Mouse (Mus musculus) adrenal gland, adult 2 months (tissue): Measurements from ENCODE around the gene Psg17. TPM values are rescaled to one million over a fixed set of nuclear protein-coding genes. Genes with fewer than 3 reads are reported as not detected.
"Not testable (repeated sequence)": the region's sequence is repeated elsewhere in the genome, so short reads cannot be mapped to it uniquely, and the experiment has no call there.

Source experiments
- DNase-seq: peaks from one replicate; pipeline ENCODE4 v3.0.0; 2021
- long read RNA-seq: library from polyadenylated mRNA; stranded (forward); transcript quantifications from one replicate; pipeline ENCODE4 v2.0.0, GENCODE M21; 2021
- polyA plus RNA-seq: library from polyadenylated mRNA; depleted of rRNA; stranded (reverse); fragments of >200 nt; gene quantifications from 2 replicates; pipeline ENCODE4 v1.2.3, GENCODE M21; 2012; rRNA removed
- total RNA-seq, 2 experiments: library from RNA; stranded (reverse); gene quantifications; 2 replicates each; pipeline ENCODE4 v1.2.3; 2021

Psg17 gene
- total RNA-seq, result not detected
- not detected in 2 replicates for polyA plus RNA-seq
- long read RNA-seq, result 0 reads

DNA sequence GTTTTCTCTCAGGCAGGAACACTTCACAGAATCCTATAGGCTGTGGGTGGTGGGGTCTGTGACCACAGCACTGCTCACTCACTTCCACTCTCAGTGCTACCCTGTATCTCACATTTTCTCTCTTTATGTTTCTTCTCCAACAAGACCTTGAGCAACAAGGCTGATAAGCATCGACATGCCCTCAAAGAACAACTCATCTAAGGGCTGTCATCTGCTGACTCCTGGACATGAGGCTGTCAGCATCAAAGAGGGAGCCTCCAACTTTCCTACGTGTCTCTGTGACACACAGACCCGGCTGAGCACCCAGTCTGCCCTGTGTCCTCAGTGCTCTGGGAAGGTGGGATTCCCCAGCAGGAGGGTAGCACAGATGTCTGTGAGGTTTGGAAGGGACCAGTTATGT lies at the start of gene Psg17:
TSS of gene Psg17 (minus strand) at position 101 of the 400 bp plus-strand sequence.
- no peak for DNase-seq

- not testable (repeated sequence) for DNase-seq
These were observed 49.6 kb upstream of the Psg17 start, which contains the start of gene Pglyrp1 for GRCm38 (mm10) chr7:18871031-18871430. Pglyrp1 (plus strand) TSS chr7:18871331.

- no peak for DNase-seq
These were observed 47.1 kb upstream of the Psg17 start for GRCm38 (mm10) chr7:18868491-18868890.

DNA sequence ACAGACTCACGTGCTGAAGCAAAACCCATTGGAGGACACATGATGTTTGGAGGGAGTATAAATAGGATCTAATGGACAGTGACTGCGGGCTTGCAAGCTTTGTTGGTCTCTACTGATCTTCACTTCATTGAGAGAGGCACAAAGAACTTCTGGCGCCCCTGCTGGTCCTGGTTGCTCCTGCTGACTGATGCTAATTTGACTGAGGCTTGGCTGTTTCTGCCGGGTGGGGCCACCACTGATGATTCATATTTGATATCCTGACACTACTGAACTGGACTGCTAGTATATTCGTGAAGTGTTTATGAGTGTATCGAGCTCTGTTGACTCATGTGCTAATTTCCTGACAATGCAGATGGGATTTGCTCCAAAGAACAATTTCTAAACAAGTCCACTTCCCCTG lies 41.4 kb upstream of the Psg17 start:
- no peak for DNase-seq

DNA sequence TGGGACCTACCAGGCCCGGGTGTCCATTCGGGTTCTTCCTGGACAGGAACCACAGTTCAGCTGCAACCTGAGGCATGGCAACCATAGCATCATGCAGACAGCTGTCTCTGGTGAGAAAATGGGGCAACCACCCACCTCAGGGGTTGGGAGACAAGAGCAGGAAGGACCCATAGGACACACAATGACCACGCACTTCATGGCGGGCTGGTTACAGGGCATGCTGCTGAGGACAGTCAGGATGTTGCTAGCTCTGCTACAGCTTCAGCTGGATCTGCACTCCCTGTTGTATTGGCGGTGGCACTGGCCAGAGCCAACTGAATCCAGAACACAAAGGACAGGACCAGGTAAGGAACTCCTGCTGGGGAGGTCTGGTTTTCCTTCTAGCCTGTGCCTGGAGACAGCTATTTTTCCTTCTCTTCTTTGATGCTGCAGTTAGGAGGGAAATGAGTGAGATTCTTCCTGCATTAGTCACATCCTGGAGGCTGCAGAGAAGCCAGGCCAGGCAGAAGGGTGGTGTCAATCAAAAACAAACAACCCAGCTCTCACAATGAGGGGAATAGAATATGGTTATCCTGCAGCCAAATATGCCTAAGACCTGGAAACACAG lies 37.0 kb upstream of the Psg17 start:
- peak; percentile 36 for DNase-seq

- no peak for DNase-seq
These were observed 27.0 kb upstream of the Psg17 start for GRCm38 (mm10) chr7:18848395-18848794.

GRCm38 (mm10) chr7:18844811-18845210 lies 23.4 kb upstream of the Psg17 start:
- DNase-seq, result no peak

DNA sequence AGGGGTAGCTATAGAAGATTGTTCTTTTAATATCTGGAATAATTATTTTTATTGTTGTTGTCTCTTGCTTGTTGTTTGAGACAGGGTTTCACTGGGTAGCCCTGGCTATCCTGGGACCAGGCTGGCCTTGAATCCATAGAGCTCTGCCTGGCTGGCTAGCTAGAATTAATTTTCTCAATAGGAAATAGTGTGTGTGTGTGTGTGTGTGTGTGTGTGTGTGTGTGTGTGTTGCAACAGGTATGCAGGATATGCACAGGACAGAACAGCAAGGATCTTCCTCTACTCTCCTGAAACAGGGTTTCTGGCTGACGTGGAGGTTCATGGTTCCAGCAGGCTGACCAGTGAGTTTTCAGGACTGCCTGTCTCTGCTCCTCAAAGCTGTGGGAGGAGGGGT lies 19.8 kb upstream of the Psg17 start:
- no peak for DNase-seq

GRCm38 (mm10) chr7:18840386-18841173 lies 19.2 kb upstream of the Psg17 start:
- DNase-seq, result peak; percentile 64

DNA sequence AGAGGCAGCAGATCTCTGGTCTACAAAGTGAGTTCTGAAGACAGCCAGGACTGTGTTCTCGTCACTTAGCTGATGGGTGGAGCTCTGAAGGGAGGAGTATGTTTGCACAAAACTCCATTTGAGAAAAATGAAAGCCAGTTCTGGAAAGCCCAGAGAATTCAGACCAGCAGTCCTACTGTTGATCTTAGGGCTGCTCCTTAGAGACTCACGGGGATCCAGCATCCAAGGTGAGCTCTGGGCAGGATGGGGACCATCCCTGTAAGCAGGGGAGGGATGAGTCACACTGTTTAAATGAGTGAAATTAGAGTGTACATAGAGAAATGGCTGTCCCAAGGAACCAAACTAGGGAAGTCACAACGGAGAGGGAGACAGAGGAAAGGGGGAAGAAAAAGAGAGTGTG lies 18.5 kb upstream of the Psg17 start, which contains the start of gene Mill2:
TSS of gene Mill2 (plus strand) at position 102 of the 400 bp plus-strand sequence.
- DNase-seq, result peak; percentile 15

DNA sequence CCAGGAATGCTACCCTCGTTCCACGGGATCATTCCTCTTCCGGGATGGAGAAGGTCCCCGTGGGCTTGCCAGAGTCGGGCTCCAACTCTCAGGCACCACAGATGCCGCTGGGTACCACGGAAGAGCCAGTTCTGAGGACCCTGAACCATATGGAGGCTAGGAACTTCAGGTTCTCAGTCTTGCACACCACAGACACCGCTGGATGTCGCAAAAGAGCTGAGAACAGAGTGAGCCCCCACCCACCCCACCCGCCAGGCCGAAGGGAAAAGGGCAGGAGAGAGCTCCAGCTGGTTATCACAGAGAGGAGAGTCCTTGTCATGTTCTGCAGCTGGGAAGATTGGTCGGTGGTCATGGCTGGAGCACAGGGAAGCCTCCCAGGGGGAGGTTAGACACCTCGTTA lies 10.9 kb upstream of the Psg17 start:
- DNase-seq, result no peak

- no peak for DNase-seq
These were observed 8.1 kb upstream of the Psg17 start for GRCm38 (mm10) chr7:18829545-18829944.

GRCm38 (mm10) chr7:18828592-18828991 lies 7.2 kb upstream of the Psg17 start:
- peak; percentile 8 for DNase-seq

GRCm38 (mm10) chr7:18827792-18828546 lies 6.6 kb upstream of the Psg17 start:
- DNase-seq, result no peak

DNA sequence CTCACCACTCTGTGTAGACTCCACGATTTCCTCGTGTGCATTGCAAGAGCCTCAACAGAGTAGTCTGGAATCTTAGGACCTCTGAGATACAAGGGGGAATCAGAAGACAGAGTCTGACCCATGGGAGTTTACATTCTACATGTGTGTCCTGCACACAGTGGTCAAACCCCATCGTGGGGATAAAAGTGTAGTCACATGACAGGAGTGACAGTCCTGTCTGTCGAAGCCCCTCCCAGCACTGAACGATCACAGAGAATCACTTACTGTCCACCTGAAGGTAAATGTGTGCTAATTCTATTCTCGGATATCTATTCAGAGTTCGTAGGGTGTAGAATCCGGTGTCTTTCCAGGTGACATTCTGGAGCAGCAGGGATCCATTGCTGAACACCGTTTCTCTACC lies 3.1 kb downstream of the Psg17 start:
- no peak for DNase-seq

GRCm38 (mm10) chr7:18803526-18803925 lies 17.9 kb downstream of the Psg17 start:
- DNase-seq, result no peak

GRCm38 (mm10) chr7:18799129-18799528 lies 22.3 kb downstream of the Psg17 start:
- no peak for DNase-seq

DNA sequence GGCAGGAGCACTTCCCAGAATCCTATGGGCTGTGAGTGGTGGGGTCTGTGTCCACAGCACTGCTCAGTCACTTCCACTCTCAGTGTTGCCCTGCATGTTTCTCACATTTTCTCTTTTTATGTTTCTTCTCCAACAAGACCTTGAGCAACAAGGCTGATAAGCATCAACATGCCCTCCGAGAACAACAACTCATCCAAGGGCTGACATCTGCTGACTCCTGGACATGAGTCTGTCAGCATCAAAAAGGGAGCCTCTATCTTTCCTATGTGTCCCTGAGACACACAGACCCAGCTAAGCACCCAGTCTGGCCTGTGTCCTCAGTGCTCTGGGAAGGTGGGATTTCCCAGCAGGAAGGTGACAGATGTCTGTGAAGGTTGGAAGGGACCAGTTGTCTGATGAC lies 23.0 kb downstream of the Psg17 start, which contains the start of gene Psg19:
TSS of gene Psg19 (minus strand) at position 101 of the 400 bp plus-strand sequence.
- no peak for DNase-seq

GRCm38 (mm10) chr7:18790671-18791070 lies 30.7 kb downstream of the Psg17 start:
- not testable (repeated sequence) for DNase-seq

GRCm38 (mm10) chr7:18781301-18781700 lies 40.1 kb downstream of the Psg17 start:
- DNase-seq, result not testable (repeated sequence)

DNA sequence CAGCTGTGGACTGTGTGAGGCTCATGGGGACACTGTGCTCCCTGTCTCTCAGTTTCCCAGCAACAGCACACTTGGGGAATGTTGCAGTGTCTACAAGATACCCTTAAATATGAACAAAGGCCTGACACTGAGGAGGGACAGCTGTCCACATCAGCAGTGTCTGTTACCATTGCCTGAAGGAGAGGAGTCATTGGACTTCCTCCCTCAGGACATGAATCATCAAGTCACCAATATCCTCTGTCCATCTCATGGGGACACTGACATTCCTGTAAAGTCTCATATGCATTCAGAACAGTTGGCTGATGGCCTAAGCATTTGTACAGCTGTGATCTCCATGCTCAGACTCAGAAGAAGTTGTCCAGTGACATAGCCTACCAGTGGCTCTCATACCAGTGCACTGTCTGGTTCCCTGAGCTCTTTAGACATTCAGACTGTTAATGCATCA lies 42.0 kb downstream of the Psg17 start:
- DNase-seq, result no peak
